Mouse (Mus musculus) E14TG2a.4 (cell line): ENCODE results near the gene Hes3.
A peak's percentile ranks its signal among the peaks of the same experiment; 100 is the strongest.

ENCODE experiments used
- H3K27me3 ChIP-seq: 2 replicates; pipeline ENCODE4 v1.6.1; 2014; ENCODE audit warnings: low read length, control low read depth; ENCODE audit not compliant: insufficient read depth
- H3K36me3 ChIP-seq: 2 replicates; pipeline ENCODE4 v1.6.1; 2014; ENCODE audit warnings: low read length, control low read depth; ENCODE audit not compliant: insufficient read depth
- H3K4me1 ChIP-seq: replicated peaks from 2 replicates; pipeline ENCODE4 v1.6.1; 2014; ENCODE audit warnings: low read depth, low read length, control low read depth
- H3K4me3 ChIP-seq: replicated peaks from 2 replicates; pipeline ENCODE4 v1.5.1; 2014; ENCODE audit warnings: mild to moderate bottlenecking, low read length
- H3K9me3 ChIP-seq: 2 replicates; pipeline ENCODE4 v1.6.1; 2014; ENCODE audit warnings: low read length, control low read depth
- CTCF ChIP-seq: conservative IDR thresholded peaks from 2 replicates; pipeline ENCODE4 v1.5.1; 2014; ENCODE audit warnings: low read length
- NANOG ChIP-seq: IDR thresholded peaks from 2 replicates; pipeline ENCODE4 v1.6.1; 2014; ENCODE audit warnings: borderline replicate concordance, low read length, mixed read lengths
- POU5F1 ChIP-seq: IDR thresholded peaks from 2 replicates; pipeline ENCODE4 v1.6.1; 2014; ENCODE audit warnings: low read length, borderline replicate concordance

Hes3 gene

DNA sequence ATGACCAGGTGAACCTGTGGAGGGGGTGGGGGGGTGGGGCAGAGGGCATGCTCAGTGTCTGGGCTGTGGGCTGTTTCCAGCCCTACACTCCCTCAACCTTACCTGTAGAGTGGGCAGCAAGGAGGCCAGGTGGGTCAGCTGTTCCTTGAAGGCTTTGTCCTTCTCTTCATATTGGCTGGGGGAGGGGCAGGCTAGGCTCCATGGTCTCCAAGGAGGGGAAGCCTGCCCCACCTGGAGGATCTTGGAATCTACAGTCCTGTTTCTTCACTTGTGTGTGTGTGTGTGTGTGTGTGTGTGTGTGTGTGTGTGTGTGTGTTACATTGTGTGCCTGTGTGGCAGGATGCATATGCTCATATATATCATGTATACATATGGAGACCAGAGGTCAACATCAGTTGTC lies 22.5 kb upstream of the Hes3 start:
- peaks cover 63% of the 10 kb centered on the region for H3K4me1 ChIP-seq
- H3K27me3 ChIP-seq, result peaks cover 57% of the 10 kb centered on the region
- no peak overlapping the region for H3K4me3 ChIP-seq
- peaks cover 5% of the 10 kb centered on the region; the same call in 1 of the 2 replicates for H3K36me3 ChIP-seq
- TF ChIP-seq NANOG, result no peak
- no peak for TF ChIP-seq POU5F1
- peak; percentile 30; the same call in 1 of the 2 replicates for TF ChIP-seq CTCF
- no peaks in the 10 kb centered on the region for H3K9me3 ChIP-seq

DNA sequence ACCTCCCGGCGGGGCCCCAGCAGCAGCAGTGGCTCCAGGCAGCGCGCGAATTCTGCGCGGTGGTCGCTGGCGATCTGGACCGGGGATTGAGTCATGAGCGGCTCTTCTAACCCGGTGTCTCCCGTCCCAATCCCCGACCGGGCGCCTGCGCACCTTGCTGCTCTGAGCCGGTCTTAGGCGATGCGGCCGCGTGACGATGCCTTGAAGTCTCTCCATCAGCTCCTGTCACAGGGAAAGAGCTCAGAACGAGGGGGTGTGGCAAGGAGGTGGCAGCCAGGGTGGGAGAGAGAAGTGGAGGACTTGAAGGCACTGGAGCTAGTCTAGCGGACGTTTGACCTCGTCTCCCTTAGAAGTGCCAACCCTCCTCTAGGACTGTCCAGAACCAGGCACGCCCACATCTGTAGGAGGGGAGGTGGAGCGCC lies 21.8 kb upstream of the Hes3 start:
- TF ChIP-seq CTCF (no peak), NANOG (no peak), POU5F1 (no peak)
- H3K36me3 ChIP-seq, result peaks cover 8% of the 10 kb centered on the region
- H3K4me3 ChIP-seq, result peak overlapping the region; percentile 77
- no peaks in the 10 kb centered on the region for H3K9me3 ChIP-seq
- peaks cover 58% of the 10 kb centered on the region for H3K4me1 ChIP-seq
- peaks cover 53% of the 10 kb centered on the region for H3K27me3 ChIP-seq

DNA sequence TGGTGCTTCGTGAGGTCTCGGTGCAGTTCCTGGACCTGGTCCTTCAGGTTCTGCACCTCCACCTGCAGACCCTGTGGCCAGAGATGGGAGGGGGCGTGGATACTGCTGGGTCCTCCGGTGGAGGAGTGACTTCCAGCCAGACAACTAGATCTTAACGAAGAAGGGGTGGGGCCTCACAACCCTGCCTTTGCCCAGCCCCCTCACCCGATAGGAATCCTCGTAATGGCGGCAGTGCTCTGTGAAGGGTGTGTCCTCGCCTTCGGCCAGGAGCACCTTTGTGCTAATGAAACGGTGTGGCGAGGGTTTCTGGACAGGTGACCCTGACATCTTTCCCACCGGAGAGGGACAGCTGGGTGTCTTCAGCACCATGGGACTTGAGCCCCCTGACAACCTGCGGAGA lies 20.7 kb upstream of the Hes3 start:
- Histone ChIP-seq H3K4me1 (peaks cover 59% of the 10 kb centered on the region), H3K27me3 (peaks cover 43% of the 10 kb centered on the region), H3K36me3 (peaks cover 13% of the 10 kb centered on the region), H3K9me3 (no peaks in the 10 kb centered on the region), H3K4me3 (peak overlapping the region; percentile 77)
- TF ChIP-seq NANOG, result no peak
- no peak for TF ChIP-seq POU5F1
- no peak for TF ChIP-seq CTCF

DNA sequence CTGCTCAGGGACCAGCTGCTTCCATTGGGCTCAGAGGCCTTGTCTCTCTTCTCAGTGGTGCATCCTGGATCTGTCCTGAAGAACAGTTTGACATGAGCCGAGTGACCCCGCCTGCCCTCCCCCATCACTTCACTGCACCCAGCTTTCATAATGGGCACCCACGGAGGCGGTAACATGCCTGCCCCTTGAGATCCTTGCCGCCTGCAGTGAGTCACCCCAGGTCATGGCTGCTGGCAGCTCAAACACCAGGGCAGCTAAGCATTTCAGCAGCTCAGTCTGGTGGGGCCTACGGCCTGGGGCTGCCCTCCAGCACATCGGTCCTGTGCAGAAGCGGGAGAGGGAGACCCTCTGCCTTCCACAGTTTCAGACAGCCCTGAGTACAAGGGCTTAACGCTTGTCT lies 16.1 kb upstream of the Hes3 start:
- Histone ChIP-seq H3K27me3 (peaks cover 3% of the 10 kb centered on the region), H3K4me1 (peaks cover 53% of the 10 kb centered on the region), H3K9me3 (no peaks in the 10 kb centered on the region), H3K36me3 (peaks cover 46% of the 10 kb centered on the region), H3K4me3 (no peak overlapping the region)
- no peak for TF ChIP-seq NANOG
- no peak for TF ChIP-seq POU5F1

DNA sequence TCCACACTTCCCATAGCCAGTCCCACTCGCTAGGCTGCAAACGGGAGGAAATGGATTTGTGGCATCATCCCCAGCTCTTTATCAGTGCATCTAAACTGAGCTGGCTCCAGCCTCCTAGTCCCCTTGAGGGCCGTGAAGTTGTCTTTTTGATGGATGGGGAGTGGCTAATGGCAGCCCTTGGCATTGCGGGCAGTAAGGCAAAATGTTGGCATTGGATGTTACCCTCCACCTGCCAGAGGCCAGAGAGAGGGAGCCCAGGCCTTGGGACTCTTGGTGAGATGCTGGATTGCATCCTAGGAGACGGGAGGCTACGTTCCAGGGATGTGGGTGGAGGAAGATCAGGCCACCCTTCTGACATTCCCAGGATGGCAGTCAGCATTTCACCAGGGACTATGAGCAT lies 14.5 kb upstream of the Hes3 start:
- H3K36me3 ChIP-seq, result peaks cover 62% of the 10 kb centered on the region
- no peak overlapping the region for H3K4me3 ChIP-seq
- TF ChIP-seq NANOG, result no peak
- TF ChIP-seq CTCF, result no peak
- TF ChIP-seq POU5F1, result no peak
- no peaks in the 10 kb centered on the region for H3K27me3 ChIP-seq
- no peaks in the 10 kb centered on the region for H3K9me3 ChIP-seq
- H3K4me1 ChIP-seq, result peaks cover 52% of the 10 kb centered on the region

DNA sequence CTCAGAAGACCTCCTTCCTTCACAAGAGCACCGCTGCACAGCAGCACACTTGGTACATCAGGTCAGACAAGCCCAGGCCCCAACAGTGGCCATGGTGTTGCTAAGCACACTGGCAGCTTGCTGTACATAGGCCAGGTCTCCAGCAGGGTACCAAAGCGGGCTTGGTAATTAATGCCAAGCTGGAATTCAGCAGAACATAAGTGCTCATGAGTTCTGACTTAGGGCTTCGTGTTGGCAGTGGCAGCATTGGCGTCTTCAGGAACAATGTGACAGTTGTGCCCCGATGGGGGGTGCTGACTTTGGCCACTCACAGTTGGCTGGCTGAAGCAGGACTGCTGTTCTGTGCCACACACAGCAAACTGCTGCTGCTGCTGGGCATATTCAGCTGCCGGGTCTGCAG lies 13.2 kb upstream of the Hes3 start:
- TF ChIP-seq POU5F1, result no peak
- TF ChIP-seq CTCF, result no peak
- TF ChIP-seq NANOG, result no peak
- H3K4me3 ChIP-seq, result no peak overlapping the region
- no peaks in the 10 kb centered on the region for H3K27me3 ChIP-seq
- H3K9me3 ChIP-seq, result no peaks in the 10 kb centered on the region
- H3K4me1 ChIP-seq, result peaks cover 54% of the 10 kb centered on the region
- H3K36me3 ChIP-seq, result peaks cover 70% of the 10 kb centered on the region

DNA sequence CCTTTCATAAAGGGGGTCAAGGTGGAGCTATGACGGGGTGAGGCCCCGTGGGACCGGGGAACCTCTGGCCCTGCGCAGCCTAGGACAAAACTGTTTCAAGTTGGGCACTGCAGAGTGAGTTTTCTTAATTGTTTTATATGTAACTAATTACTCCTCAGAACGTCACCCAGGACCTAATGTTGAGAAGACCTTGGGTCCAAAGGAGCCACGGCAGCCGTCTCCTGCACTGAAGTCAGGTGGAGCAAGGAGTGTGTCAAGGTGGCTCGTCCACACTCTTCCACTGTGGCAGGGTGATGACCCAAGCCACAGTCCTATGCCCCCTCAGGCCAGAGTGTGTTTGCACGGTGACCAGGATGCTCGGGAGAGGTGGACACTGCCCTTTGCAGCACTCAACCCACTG lies 11.7 kb upstream of the Hes3 start:
- Histone ChIP-seq H3K4me3 (no peak overlapping the region), H3K4me1 (peaks cover 67% of the 10 kb centered on the region), H3K9me3 (no peaks in the 10 kb centered on the region), H3K36me3 (peaks cover 77% of the 10 kb centered on the region), H3K27me3 (no peaks in the 10 kb centered on the region)
- TF ChIP-seq POU5F1 (no peak), CTCF (no peak), NANOG (no peak)

DNA sequence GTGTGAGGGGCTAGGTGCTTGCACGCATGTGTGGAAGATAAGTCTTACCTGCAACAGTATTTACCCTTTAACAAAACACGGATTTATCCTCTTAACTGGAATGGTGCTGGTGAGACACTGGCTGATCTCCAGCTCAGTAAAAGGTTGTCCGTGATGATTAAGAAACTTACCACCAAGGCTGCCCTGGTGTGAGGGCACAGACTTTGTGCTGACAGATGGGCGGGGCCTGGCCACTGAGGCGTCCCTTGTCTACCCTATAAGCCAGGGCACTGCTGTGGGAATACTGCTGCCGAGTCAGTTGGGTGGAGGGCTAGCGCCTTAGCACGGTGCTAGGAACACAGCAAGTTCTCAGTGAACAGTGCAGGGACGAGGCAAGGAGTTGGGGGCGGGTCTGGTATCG lies 10.6 kb upstream of the Hes3 start:
- Histone ChIP-seq H3K27me3 (no peaks in the 10 kb centered on the region), H3K9me3 (no peaks in the 10 kb centered on the region), H3K36me3 (peaks cover 70% of the 10 kb centered on the region), H3K4me3 (no peak overlapping the region), H3K4me1 (peaks cover 66% of the 10 kb centered on the region)
- TF ChIP-seq NANOG (no peak), CTCF (no peak), POU5F1 (no peak)

DNA sequence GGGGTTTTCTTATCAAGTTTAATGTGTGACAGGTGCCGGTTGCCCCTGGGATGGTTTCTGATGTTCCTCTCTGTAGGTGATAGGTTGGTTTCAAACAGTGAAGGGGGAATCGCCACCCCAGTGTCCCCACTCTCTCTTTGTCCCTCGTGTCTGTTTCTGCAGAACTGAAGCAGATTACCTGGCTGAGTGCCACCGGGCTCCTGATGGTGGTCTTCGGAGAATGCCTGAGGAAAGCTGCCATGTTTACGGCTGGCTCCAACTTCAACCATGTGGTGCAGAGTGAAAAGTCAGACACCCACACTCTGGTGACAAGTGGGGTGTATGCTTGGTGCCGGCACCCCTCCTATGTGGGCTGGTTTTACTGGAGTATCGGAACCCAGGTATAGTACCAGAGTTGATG lies 8.9 kb upstream of the Hes3 start:
- H3K36me3 ChIP-seq, result peaks cover 63% of the 10 kb centered on the region
- no peaks in the 10 kb centered on the region for H3K27me3 ChIP-seq
- TF ChIP-seq CTCF, result no peak
- no peak for TF ChIP-seq POU5F1
- TF ChIP-seq NANOG, result no peak
- H3K4me3 ChIP-seq, result no peak overlapping the region
- no peaks in the 10 kb centered on the region for H3K9me3 ChIP-seq
- H3K4me1 ChIP-seq, result peaks cover 66% of the 10 kb centered on the region
